Mouse (Mus musculus) activated CD4-positive, CD25-positive, alpha-beta regulatory T cell, adult 4 months (primary cell): ENCODE data around the gene Mrgprh. TPM values are rescaled to one million over a fixed set of nuclear protein-coding genes. Genes with fewer than 3 reads are reported as not detected.

Source experiments
- ATAC-seq: one replicate; pipeline ENCODE4 v1.8.0; 2017
- polyA plus RNA-seq, 2 experiments: library from polyadenylated mRNA; unstranded; fragments of 100-300 nt; shearing (Covaris generic); gene quantifications; one replicate each; pipeline ENCODE4 v1.2.1; 2017

Gene Mrgprh
- polyA plus RNA-seq, 2 experiments from 2014 or later = not detected

- ATAC-seq = no peak
Observed at GRCm38 (mm10) chr17:12921073-12921472, 45.2 kb downstream of the Mrgprh start.

GRCm38 (mm10) chr17:12925001-12925400 lies 49.2 kb downstream of the Mrgprh start:
- ATAC-seq = no peak

DNA sequence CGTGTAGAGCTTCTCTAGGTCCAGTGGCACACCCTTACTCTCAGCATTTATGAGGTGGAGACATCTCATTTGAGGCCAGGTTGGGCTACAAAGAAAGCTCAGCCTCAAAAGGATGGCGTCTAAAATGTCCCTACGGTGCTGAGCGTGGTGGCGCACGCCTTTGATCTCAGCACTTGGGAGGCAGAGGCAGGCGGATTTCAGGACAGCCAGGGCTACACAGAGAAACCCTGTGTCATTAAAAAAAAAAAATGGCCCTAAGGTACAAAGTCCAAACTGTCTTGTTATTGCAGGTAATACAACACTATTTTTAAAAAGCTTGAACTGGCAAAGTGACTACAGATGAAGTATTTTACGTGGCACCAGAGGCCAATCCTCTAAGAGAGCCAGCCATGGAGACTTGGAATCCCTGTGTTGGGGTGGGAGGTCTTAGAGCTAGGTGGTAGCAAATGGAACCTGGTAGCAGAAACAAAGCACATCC lies 49.9 kb downstream of the Mrgprh start:
- ATAC-seq = no peak

Other genes starting within 250 kb of the Mrgprh start
- under 1 TPM in 1 of 2 experiments, not detected in 1; 0.81 TPM for gene Slc22a1, start 200.2 kb upstream of the Mrgprh start, polyA plus RNA-seq
- gene Igf2r, start 106.4 kb upstream of the Mrgprh start, polyA plus RNA-seq = 10 to 100 TPM; 23.9 to 33.2 TPM
- under 1 TPM in 1 of 2 experiments, not detected in 1; 0.26 TPM for gene Mas1, start 7.9 kb upstream of the Mrgprh start, polyA plus RNA-seq
- gene Pnldc1, start 34.2 kb downstream of the Mrgprh start, polyA plus RNA-seq = 1 to 10 TPM in 1 of 2 experiments, under 1 TPM in 1; 0.62 to 1.2 TPM
- gene Tcp1, start 39.7 kb downstream of the Mrgprh start, polyA plus RNA-seq = 100 to 1,000 TPM; 259 to 267 TPM
- 100 to 1,000 TPM; 209 to 240 TPM for gene Mrpl18, start 40.3 kb downstream of the Mrgprh start, polyA plus RNA-seq
- gene Acat3, start 64.6 kb downstream of the Mrgprh start, polyA plus RNA-seq = under 1 TPM in 1 of 2 experiments, not detected in 1; 0.93 TPM
- 10 to 100 TPM; 38.5 to 40.3 TPM for gene Acat2, start 84.7 kb downstream of the Mrgprh start, polyA plus RNA-seq
- gene Wtap, start 118.1 kb downstream of the Mrgprh start, polyA plus RNA-seq = 100 to 1,000 TPM; 110 to 181 TPM
- gene Sod2, start 130.8 kb downstream of the Mrgprh start, polyA plus RNA-seq = 10 to 100 TPM; 62.4 to 64.0 TPM
- not detected for gene Gpr31b, start 176.3 kb downstream of the Mrgprh start, polyA plus RNA-seq
- gene Tcp10b, start 185.1 kb downstream of the Mrgprh start, polyA plus RNA-seq = not detected